Mouse (Mus musculus) liver, postnatal 0 days (tissue): ENCODE data around the gene Car11. TPM values are rescaled to one million over a fixed set of nuclear protein-coding genes. Genes with fewer than 3 reads are reported as not detected.

Experiments used
- ATAC-seq: fragments of 200-750 bp; cut with Nextera tagmentation; 2 replicates; pipeline ENCODE4 v1.8.0; 2017; ENCODE audit warnings: mild to moderate bottlenecking, moderate library complexity
- DNase-seq: peaks from one replicate; pipeline ENCODE4 v3.0.0-alpha.2; 2016
- H3K27ac ChIP-seq: fragments of 300-500 bp; sonication (generic); 2 replicates; pipeline ENCODE4 v1.5.1; 2014; ENCODE audit warnings: antibody characterized with exemption, moderate library complexity, mild to moderate bottlenecking, low read depth
- H3K27me3 ChIP-seq: fragments of 300-500 bp; sonication (generic); 2 replicates; pipeline ENCODE4 v1.6.1; 2014; ENCODE audit warnings: low read length, control low read depth, mixed read lengths; ENCODE audit not compliant: insufficient read depth
- H3K36me3 ChIP-seq: fragments of 300-500 bp; sonication (generic); replicated peaks from 2 replicates; pipeline ENCODE4 v1.6.1; 2014; ENCODE audit warnings: mild to moderate bottlenecking, control low read depth, low read length, moderate library complexity, mixed read lengths; ENCODE audit not compliant: insufficient read depth
- H3K4me1 ChIP-seq: fragments of 300-500 bp; sonication (generic); 2 replicates; pipeline ENCODE4 v1.6.1; 2014; ENCODE audit warnings: antibody characterized with exemption, mild to moderate bottlenecking, control low read depth; ENCODE audit not compliant: insufficient read depth
- H3K4me2 ChIP-seq: fragments of 300-500 bp; sonication (generic); 2 replicates; pipeline ENCODE4 v1.6.1; 2014; ENCODE audit warnings: low read depth, mild to moderate bottlenecking, low read length, moderate library complexity, mixed read lengths
- H3K4me3 ChIP-seq: fragments of 300-500 bp; sonication (generic); 2 replicates; pipeline ENCODE4 v1.5.1; 2014; ENCODE audit warnings: low read depth, low read length
- H3K9ac ChIP-seq: fragments of 300-500 bp; sonication (generic); replicated peaks from 2 replicates; pipeline ENCODE4 v1.6.1; 2014; ENCODE audit warnings: mild to moderate bottlenecking, moderate library complexity
- H3K9me3 ChIP-seq: fragments of 300-500 bp; sonication (generic); 2 replicates; pipeline ENCODE4 v1.6.1; 2016; ENCODE audit warnings: mild to moderate bottlenecking, control low read depth, low read length, mixed read lengths
- CTCF ChIP-seq: sonication (generic); IDR thresholded peaks from 2 replicates; pipeline ENCODE4 v1.5.1; 2016; ENCODE audit warnings: antibody characterized with exemption, low read depth
- EP300 ChIP-seq: IDR thresholded peaks from 2 replicates; pipeline ENCODE4 v1.6.1; 2016; ENCODE audit warnings: antibody characterized with exemption, low read depth, mild to moderate bottlenecking
- WGBS: fragments of 180-500 bp; shearing (Covaris S2); extraction: QIAGEN DNeasy Blood & Tissue Kit; methylation state at CpG from one replicate; pipeline ENCODE4 v1.1.7; 2014; ENCODE audit not compliant: insufficient replicate concordance; 5-methylcytosine and 5-hydroxymethylcytosine counted together
- polyA plus RNA-seq: library from polyadenylated mRNA; unstranded; fragments of >200 nt; fragmentation: Nextera tagmentation; extraction: Ambion mirVana; gene quantifications from 2 replicates; pipeline ENCODE4 v1.2.1, GENCODE M21; 2015

The Car11 gene
- polyA plus RNA-seq, 1 experiment from 2014 or later, result 0.15 TPM

DNA sequence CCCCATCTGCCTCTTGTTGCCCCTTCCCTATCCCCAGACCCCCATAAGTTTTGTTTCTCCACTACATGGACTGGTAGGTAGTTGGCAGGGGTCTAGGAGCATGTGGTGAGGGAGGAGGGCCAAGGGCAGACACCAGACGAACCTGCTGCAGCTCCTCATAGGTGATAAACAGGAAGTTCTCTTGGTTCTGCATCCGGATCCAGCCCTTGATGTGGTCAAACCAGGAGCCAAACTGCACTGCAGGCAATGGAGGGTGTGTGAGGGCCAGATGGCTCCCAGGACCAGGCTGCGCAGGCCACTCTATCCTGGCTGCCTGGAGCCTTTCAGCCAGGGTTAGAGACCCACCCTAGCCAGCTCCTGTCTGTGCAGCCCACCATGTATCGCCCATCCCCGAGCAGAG is 33.8 kb downstream of the Car11 start:
- Histone ChIP-seq H3K4me2 (no peak overlapping the region), H3K4me1 (no peaks in the 10 kb centered on the region; the same call in 1 of the 2 replicates), H3K9me3 (no peaks in the 10 kb centered on the region), H3K36me3 (no peaks in the 10 kb centered on the region), H3K27me3 (no peaks in the 10 kb centered on the region), H3K27ac (no peak overlapping the region), H3K9ac (no peak overlapping the region), H3K4me3 (no peak overlapping the region)
- 54% methylated on average over 5 of the region's 5 CpGs for WGBS
- no peak for DNase-seq
- ATAC-seq, result no peak
- TF ChIP-seq EP300 (no peak), CTCF (no peak)

DNA sequence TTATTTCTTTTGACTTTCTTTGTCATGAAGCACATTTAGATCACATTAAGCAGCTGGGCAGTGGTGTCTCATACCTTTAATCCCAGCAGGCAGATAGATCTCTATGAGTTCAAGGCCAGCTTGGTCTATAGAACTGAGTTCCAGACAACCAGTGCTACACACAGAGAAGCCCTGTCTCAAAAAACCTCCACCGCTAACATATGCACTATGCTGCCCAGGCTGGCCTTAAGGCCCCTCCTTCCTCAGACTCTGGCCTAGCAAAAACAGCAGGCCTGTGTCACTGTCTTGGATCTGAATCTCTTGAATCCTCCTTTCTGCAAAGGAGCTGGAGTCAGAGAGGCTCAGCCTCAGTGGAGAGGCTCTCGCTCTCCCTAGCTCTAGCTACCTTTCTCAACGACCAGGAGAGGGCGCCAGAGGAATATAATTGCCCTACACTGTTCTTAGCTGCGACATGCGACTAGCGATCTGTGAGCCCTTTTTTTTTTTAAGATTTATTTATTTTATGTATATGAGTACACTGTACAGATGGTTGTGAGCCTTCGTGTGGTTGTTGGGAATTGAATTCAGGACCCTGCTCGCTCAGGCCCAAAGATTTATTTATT is 39.6 kb downstream of the Car11 start:
- 0 out of 2 replicates have a peak, but pooled peaks cover 6% of the 10 kb centered on the region for H3K4me1 ChIP-seq
- H3K9ac ChIP-seq, result no peak overlapping the region
- no peaks in the 10 kb centered on the region for H3K9me3 ChIP-seq
- peak; percentile 89 for DNase-seq
- H3K4me2 ChIP-seq, result no peak overlapping the region
- no peak overlapping the region for H3K4me3 ChIP-seq
- no peaks in the 10 kb centered on the region for H3K27me3 ChIP-seq
- TF ChIP-seq EP300, result no peak
- TF ChIP-seq CTCF, result peak; percentile 91
- 6% methylated on average over 9 of the region's 9 CpGs for WGBS
- no peaks in the 10 kb centered on the region for H3K36me3 ChIP-seq
- peak; percentile 75 for ATAC-seq
- H3K27ac ChIP-seq, result no peak overlapping the region

DNA sequence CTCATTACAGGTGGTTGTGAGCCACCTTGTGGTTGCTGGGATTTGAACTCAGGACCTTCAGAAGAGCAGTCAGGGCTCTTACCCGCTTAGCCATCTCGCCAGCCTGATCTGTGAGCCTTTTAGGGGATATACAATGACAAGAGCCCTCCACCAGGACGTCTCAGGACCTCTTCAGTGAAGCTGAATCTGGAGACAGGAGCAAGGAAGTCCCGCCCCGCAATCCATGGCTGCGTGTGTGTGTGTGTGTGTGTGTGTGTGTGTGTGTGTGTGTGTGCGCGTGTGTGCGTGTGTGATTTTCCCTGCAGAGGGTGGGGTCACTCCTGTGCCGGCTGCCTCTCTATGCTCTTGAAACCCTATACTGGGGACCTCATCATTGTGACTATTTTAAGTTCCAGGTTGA is 40.2 kb downstream of the Car11 start:
- no peak overlapping the region for H3K4me2 ChIP-seq
- H3K27ac ChIP-seq, result no peak overlapping the region
- no peaks in the 10 kb centered on the region for H3K9me3 ChIP-seq
- DNase-seq (no peak), ATAC-seq (no peak)
- 0 out of 2 replicates have a peak, but pooled peaks cover 6% of the 10 kb centered on the region for H3K4me1 ChIP-seq
- H3K27me3 ChIP-seq, result no peaks in the 10 kb centered on the region
- TF ChIP-seq EP300, result no peak
- TF ChIP-seq CTCF, result no peak
- 68% methylated on average over 10 of the region's 10 CpGs for WGBS
- H3K4me3 ChIP-seq, result no peak overlapping the region
- no peak overlapping the region for H3K9ac ChIP-seq
- no peaks in the 10 kb centered on the region for H3K36me3 ChIP-seq

DNA sequence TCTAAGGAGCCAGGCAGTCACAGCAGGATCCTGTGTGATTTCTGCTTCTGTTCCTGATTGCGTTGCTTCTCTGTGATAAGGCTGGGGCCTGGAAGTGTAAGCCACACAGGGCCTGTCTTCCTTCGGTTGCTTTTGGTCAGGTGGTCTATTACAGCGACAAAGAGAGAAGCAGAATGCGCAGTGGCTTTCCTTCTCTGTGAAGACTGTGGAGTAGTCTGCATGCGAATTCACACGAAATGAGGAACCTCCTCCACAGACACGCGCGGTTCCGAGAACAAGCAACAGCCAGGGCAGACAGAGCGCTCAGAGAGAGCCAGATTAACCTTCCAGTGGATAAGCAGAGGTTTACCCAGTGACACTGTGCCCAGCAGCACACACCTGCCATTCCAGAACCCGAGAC is 41.7 kb downstream of the Car11 start:
- Histone ChIP-seq H3K4me3 (no peak overlapping the region), H3K36me3 (no peaks in the 10 kb centered on the region), H3K27ac (peak overlapping the region; percentile 11; the same call in 1 of the 2 replicates), H3K4me1 (0 out of 2 replicates have a peak, but pooled peaks cover 6% of the 10 kb centered on the region), H3K9ac (no peak overlapping the region), H3K27me3 (no peaks in the 10 kb centered on the region), H3K9me3 (no peaks in the 10 kb centered on the region), H3K4me2 (peak overlapping the region; percentile 60)
- ATAC-seq, result no peak
- TF ChIP-seq CTCF, result no peak
- no peak for TF ChIP-seq EP300
- WGBS, result 31% methylated on average over 12 of the region's 12 CpGs
- DNase-seq, result no peak

DNA sequence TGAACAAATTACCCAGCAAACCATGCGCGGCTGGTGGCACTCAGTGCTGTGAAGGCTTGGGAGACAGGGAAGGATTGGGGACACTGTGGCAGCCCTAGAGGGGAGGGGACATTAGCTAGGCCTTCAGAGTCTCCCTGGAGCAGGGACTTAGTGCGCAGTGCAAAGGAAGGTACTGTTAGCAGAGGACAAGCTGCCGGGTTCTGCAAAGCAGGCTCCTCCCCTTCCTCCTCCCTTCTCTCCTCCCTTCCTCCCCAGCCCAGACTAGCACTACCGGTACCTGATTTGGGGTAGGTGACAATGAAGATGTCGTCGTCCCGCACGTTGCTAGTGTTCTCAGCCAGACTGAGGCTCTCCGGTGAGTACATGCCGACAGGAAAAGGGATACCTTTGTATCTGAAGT is 42.1 kb downstream of the Car11 start:
- H3K4me3 ChIP-seq, result 0 out of 2 replicates have a peak overlapping the region, but pooled peaks have one; percentile 20
- no peaks in the 10 kb centered on the region for H3K36me3 ChIP-seq
- TF ChIP-seq EP300 (no peak), CTCF (no peak)
- peak overlapping the region; percentile 60 for H3K4me2 ChIP-seq
- H3K9me3 ChIP-seq, result no peaks in the 10 kb centered on the region; the same call in 1 of the 2 replicates
- DNase-seq, result no peak
- no peak overlapping the region for H3K9ac ChIP-seq
- peak; percentile 27; the same call in 1 of the 2 replicates for ATAC-seq
- H3K27me3 ChIP-seq, result no peaks in the 10 kb centered on the region
- peak overlapping the region; percentile 11; the same call in 1 of the 2 replicates for H3K27ac ChIP-seq
- 0 out of 2 replicates have a peak, but pooled peaks cover 6% of the 10 kb centered on the region for H3K4me1 ChIP-seq
- WGBS, result 22% methylated on average over 11 of the region's 11 CpGs

DNA sequence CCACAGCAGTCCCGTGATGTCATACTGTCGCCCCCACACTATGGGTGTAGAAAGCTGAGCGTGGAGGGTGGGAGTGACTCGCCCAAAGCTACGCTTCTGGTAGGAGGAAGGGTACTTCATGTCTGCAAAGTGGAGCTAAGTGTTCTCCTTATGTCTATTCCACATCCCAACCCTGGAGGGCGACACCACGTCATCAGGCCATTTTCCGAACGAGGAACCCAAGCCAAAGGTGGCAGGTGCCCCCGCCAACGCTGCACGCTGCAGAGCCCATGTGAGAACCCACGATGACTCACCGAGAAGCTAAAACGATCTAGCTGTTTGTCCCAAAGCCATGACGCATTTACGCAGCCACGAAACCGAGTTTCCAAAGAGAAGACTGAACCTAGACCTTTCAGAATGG is 42.7 kb downstream of the Car11 start:
- TF ChIP-seq CTCF (peak; percentile 35), EP300 (no peak)
- no peak overlapping the region for H3K9ac ChIP-seq
- H3K4me3 ChIP-seq, result peak overlapping the region; percentile 20; the same call in 1 of the 2 replicates
- H3K4me2 ChIP-seq, result peak overlapping the region; percentile 60
- WGBS, result 30% methylated on average over 19 of the region's 19 CpGs
- no peak for DNase-seq
- ATAC-seq, result peak; percentile 17; the same call in 1 of the 2 replicates
- H3K9me3 ChIP-seq, result no peaks in the 10 kb centered on the region; the same call in 1 of the 2 replicates
- no peak overlapping the region for H3K27ac ChIP-seq
- 0 out of 2 replicates have a peak, but pooled peaks cover 6% of the 10 kb centered on the region for H3K4me1 ChIP-seq
- H3K27me3 ChIP-seq, result no peaks in the 10 kb centered on the region
- H3K36me3 ChIP-seq, result no peaks in the 10 kb centered on the region
